Mouse (Mus musculus): ENCODE measurements around the gene Pid1.

- TF ChIP-seq CTCF (IDR thresholded peaks at IDR 0.05; ENCODE audit: extremely low read depth, insufficient read length, insufficient replicate concordance, low read depth, low read length) = no peak
- TF ChIP-seq POLR2A (IDR thresholded peaks at IDR 0.05; ENCODE audit: low read depth, low read length) = no peak
These were observed 4.1 kb downstream of the Pid1 start for GRCm38 (mm10) chr1:84359611-84360500.

All from small intestine, adult 2 months (tissue).